Mouse (Mus musculus) forebrain, postnatal 0 days (tissue): ENCODE measurements around the gene Cps1. TPM values are rescaled to one million over a fixed set of nuclear protein-coding genes. Genes with fewer than 3 reads are reported as not detected.

Experiments
- ATAC-seq: fragments of 200-750 bp; cut with Nextera tagmentation; 2 replicates; pipeline ENCODE4 v1.8.0; 2017; ENCODE audit warnings: mild to moderate bottlenecking, moderate library complexity
- DNase-seq: peaks from one replicate; pipeline ENCODE4 v3.0.0-alpha.2; 2015
- H3K27ac ChIP-seq: fragments of 300-500 bp; sonication (generic); 2 replicates; pipeline ENCODE4 v1.5.1; 2014; ENCODE audit warnings: low read depth, mild to moderate bottlenecking, antibody characterized with exemption, low read length, moderate library complexity, mixed read lengths
- H3K27me3 ChIP-seq: fragments of 300-500 bp; sonication (generic); 2 replicates; pipeline ENCODE4 v1.6.1; 2014; ENCODE audit warnings: mild to moderate bottlenecking, low read length, mixed read lengths; ENCODE audit not compliant: insufficient read depth
- H3K36me3 ChIP-seq: fragments of 300-500 bp; sonication (generic); 2 replicates; pipeline ENCODE4 v1.6.1; 2014; ENCODE audit warnings: mild to moderate bottlenecking, moderate library complexity; ENCODE audit not compliant: insufficient read depth
- H3K4me1 ChIP-seq: fragments of 300-500 bp; sonication (generic); 2 replicates; pipeline ENCODE4 v1.6.1; 2014; ENCODE audit warnings: antibody characterized with exemption; ENCODE audit not compliant: insufficient read depth
- H3K4me2 ChIP-seq: fragments of 300-500 bp; sonication (generic); 2 replicates; pipeline ENCODE4 v1.6.1; 2014; ENCODE audit warnings: low read depth, mild to moderate bottlenecking, moderate library complexity
- H3K4me3 ChIP-seq: fragments of 300-500 bp; sonication (generic); 2 replicates; pipeline ENCODE4 v1.5.1; 2014; ENCODE audit warnings: low read depth, low read length, mixed read lengths
- H3K9ac ChIP-seq: fragments of 300-500 bp; sonication (generic); 2 replicates; pipeline ENCODE4 v1.6.1; 2014; ENCODE audit warnings: mild to moderate bottlenecking
- H3K9me3 ChIP-seq: fragments of 300-500 bp; sonication (generic); 2 replicates; pipeline ENCODE4 v1.6.1; 2016; ENCODE audit warnings: low read length
- CTCF ChIP-seq: sonication (generic); IDR thresholded peaks from 2 replicates; pipeline ENCODE4 v1.5.1; 2016; ENCODE audit warnings: antibody characterized with exemption, control low read depth, low read depth
- WGBS: fragments of 180-500 bp; shearing (Covaris S2); extraction: QIAGEN DNeasy Blood & Tissue Kit; methylation state at CpG from one replicate; pipeline ENCODE4 v1.1.7; 2014; 5-methylcytosine and 5-hydroxymethylcytosine counted together
- polyA plus RNA-seq: library from polyadenylated mRNA; unstranded; fragments of >200 nt; fragmentation: Nextera tagmentation; extraction: Ambion mirVana; gene quantifications from 2 replicates; pipeline ENCODE4 v1.2.1, GENCODE M21; 2015
- total RNA-seq: library from RNA; depleted of rRNA; stranded (reverse); fragments of >200 nt; gene quantifications from 2 replicates; pipeline ENCODE4 v1.2.3, GENCODE M21; 2014; rRNA removed

The Cps1 gene
- total and polyA plus RNA-seq, 2 experiments from 2014 or later = 0.14 to 0.17 TPM

DNA sequence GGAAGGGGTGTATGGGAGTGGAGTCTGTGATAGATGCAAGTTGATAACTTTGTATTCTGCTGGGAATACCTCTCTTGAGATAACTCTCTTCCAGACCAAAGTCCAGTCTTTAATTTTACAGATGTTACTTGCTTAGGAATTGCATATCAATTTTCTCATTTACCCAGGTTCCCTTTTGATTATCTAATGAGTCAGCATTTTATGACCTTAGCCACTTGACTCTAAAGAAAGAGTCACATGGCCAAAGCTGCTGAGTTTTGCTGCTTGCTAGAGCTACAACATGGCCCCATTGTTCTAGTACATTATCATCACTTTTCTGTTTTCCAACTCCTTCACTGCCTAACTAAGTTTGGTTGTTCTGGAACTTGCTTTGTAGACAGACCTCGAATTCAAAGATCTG lies 153.4 kb downstream of the Cps1 start:
- no peak for TF ChIP-seq CTCF
- Histone ChIP-seq H3K27me3 (no peaks in the 10 kb centered on the region), H3K36me3 (no peaks in the 10 kb centered on the region), H3K4me1 (no peaks in the 10 kb centered on the region), H3K4me2 (no peak overlapping the region), H3K9ac (no peak overlapping the region), H3K27ac (no peak overlapping the region), H3K4me3 (no peak overlapping the region), H3K9me3 (no peaks in the 10 kb centered on the region)
- ATAC-seq (no peak), DNase-seq (no peak)
- WGBS = 92% methylated on average over 1 of the region's 1 CpGs

Other genes with a start within 250 kb of the Cps1 start
- 3.0 TPM in 1 of 2 replicates, not detected in the other for gene Myl1, start 177.6 kb upstream of the Cps1 start, total RNA-seq
- gene Myl1, start 177.6 kb upstream of the Cps1 start, polyA plus RNA-seq = 0.33 and 0.38 TPM in 2 replicates
- gene Lancl1, start 84.2 kb upstream of the Cps1 start, total RNA-seq = 154 and 160 TPM in 2 replicates
- 219 and 228 TPM in 2 replicates for gene Lancl1, start 84.2 kb upstream of the Cps1 start, polyA plus RNA-seq